Mouse (Mus musculus) frontal cortex, postnatal 25 days (tissue): Measurements from ENCODE around the gene Sik3.

Source experiments
- DNase-seq, 2 experiments: peaks; one replicate each; pipeline ENCODE4 v3.0.0; 2022; ENCODE audit warnings: low spot score in 2 of 2

The Sik3 gene

DNA sequence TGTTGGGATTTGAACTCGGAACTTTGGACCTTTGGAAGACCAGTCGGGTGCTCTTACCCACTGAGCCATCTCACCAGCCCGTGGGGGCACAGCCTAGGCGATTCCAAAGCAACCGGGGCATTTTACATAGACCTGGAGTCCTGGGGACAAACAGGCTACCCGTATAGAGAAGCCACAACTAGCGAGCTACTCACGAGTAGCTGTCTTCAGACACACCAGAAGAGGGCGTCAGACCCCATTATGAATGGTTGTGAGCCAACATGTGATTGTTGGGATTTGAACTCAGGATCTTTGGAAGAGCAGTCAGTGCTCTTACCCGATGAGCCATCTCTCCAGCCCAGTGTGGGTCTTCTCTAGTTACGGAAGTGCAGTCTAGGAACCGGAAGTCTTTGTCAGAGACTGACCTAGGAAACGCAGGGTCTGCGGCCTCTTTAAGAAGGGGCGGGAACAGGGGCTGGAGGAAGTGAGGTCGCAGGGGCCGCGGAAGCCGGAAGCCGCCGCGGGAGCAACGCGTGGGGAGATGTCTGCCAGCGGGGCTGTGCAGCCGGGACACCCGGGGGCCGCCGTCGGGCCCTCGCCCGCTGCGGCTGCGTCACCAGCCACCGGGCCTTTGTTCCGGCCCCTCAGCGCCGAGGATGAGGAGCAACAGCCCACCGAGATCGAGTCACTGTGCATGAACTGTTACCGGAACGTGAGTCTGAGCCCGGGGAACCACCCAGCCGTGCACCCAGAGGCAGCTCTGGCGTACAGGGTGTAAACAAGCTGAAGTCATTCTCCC, 260.2 kb downstream of the Sik3 start, which contains the start of gene Zpr1:
Gene Zpr1 (plus strand): TSS at position 388 of the 778 bp plus-strand sequence.
- DNase-seq, result peak; percentile 67 to 72
